Mouse (Mus musculus): Measurements from ENCODE around the gene Nxph4. TPM values are rescaled to one million over a fixed set of nuclear protein-coding genes. Genes with fewer than 3 reads are reported as not detected.

The Nxph4 gene
- polyA plus RNA-seq, 1 experiment from 2014 or later, result 194 TPM

DNA sequence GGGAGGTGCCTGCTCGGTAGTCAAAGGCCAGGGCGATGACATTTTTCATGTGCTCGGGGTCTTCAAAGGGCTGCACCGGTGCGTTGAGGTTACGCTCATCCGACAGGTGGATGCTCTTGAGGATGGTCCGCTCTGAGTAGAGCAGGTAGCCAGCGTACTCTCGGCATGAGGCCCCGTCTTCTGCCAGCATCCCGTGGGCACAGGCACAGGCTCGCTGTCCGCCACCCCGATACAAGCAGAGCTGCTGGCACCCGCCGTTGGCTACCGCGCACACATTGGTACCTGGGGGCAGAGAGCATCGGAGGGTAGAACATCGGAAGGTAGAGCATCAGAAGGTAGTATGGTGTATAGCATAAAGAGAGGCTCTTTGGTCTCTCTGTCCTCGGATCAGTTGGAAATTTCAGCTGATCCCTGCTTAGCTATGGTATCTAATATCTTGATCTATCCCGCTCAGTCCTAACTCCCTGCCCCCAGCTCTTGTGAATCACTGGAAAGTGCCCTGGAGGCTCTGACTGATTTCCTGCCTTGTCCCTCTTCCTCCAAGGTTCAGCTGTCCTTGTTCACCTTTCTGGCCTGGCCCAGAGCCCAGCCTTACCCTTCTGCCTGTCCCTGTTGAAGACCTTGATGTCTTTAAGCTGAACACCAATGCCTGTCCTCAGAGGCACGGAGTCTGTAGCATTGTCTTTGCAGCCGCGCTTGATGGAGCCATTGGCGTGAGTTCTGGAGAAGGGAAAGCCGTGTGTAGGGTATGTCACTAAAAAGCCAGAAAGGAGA is 32.4 kb upstream of the Nxph4 start:
- no peak overlapping the region for H3K9ac ChIP-seq
- H3K27me3 ChIP-seq, result no peaks in the 10 kb centered on the region
- H3K9me3 ChIP-seq, result no peaks in the 10 kb centered on the region
- no peak overlapping the region for H3K27ac ChIP-seq (replicated peaks)
- ATAC-seq (ENCODE audit: low FRiP score, low read depth), result no peak
- H3K36me3 ChIP-seq, result peaks cover 73% of the 10 kb centered on the region
- H3K4me2 ChIP-seq, result no peak overlapping the region
- no peaks in the 10 kb centered on the region for H3K4me1 ChIP-seq (replicated peaks)
- H3K4me3 ChIP-seq, result no peak overlapping the region
- 95% methylated on average over 28 of the region's 28 CpGs for WGBS

DNA sequence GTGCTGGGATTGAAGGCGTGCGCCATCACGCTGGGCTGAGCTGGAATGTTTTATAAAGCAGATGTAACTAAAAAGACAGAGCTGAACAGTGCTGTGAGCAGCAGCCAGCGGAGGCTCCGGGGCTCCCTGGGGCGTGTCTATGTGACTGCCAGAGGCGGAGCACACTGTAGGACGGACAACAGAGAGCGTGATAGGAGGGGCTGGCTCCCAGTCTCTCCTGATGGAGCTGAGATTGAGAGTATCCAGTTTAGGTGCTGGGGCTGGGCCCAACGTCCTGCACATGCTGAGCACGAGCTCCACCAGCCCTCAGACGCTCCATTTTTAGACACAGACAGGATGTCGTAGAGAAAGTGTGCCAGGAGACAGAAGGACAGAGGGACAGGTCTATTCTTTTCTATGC is 29.9 kb upstream of the Nxph4 start:
- peaks cover 84% of the 10 kb centered on the region for H3K36me3 ChIP-seq
- H3K4me3 ChIP-seq, result no peak overlapping the region
- H3K9me3 ChIP-seq, result no peaks in the 10 kb centered on the region
- no peak overlapping the region for H3K4me2 ChIP-seq
- H3K9ac ChIP-seq, result no peak overlapping the region
- no peak for ATAC-seq (ENCODE audit: low FRiP score, low read depth)
- 49% methylated on average over 13 of the region's 13 CpGs for WGBS
- H3K27me3 ChIP-seq, result no peaks in the 10 kb centered on the region
- H3K4me1 ChIP-seq (replicated peaks), result no peaks in the 10 kb centered on the region
- 0 out of 2 replicates have a peak overlapping the region, but pooled peaks have one; percentile 11 for H3K27ac ChIP-seq (replicated peaks)

DNA sequence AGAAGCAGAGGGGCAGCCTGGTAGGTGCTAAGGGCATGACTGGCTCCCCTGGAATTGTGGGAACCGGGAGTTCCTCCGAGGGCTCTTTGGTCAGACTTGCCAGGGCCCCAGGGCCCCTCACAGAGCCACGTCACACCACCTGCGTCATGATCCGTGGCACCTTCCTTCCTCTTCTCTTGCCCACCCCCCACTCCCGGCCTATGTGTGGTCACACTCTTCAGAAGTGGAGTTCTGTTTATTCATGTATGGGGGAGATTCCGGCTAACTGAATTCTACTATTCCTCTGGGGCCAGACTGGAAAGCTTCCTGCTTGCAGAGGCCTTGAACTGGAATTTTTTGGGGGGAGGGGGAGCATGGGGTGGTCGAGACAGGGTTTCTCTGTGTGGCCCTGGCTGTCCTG is 29.5 kb upstream of the Nxph4 start:
- 82% methylated on average over 8 of the region's 8 CpGs for WGBS
- H3K4me2 ChIP-seq, result no peak overlapping the region
- no peak for ATAC-seq (ENCODE audit: low FRiP score, low read depth)

GRCm38 (mm10) chr10:127561145-127561544 is 26.8 kb upstream of the Nxph4 start:
- no peak overlapping the region for H3K9ac ChIP-seq
- no peak overlapping the region for H3K27ac ChIP-seq (replicated peaks)
- H3K4me1 ChIP-seq (replicated peaks), result no peaks in the 10 kb centered on the region
- H3K27me3 ChIP-seq, result no peaks in the 10 kb centered on the region
- no peak overlapping the region for H3K4me3 ChIP-seq
- peaks cover 90% of the 10 kb centered on the region for H3K36me3 ChIP-seq
- no peak overlapping the region for H3K4me2 ChIP-seq
- no peak for ATAC-seq (ENCODE audit: low FRiP score, low read depth)
- no peaks in the 10 kb centered on the region for H3K9me3 ChIP-seq

More for the DNA sequence above, 29.5 kb upstream of the Nxph4 start:
- H3K36me3 ChIP-seq, result peaks cover 86% of the 10 kb centered on the region
- 0 out of 2 replicates have a peak overlapping the region, but pooled peaks have one; percentile 11 for H3K27ac ChIP-seq (replicated peaks)
- no peaks in the 10 kb centered on the region for H3K4me1 ChIP-seq (replicated peaks)
- H3K9me3 ChIP-seq, result no peaks in the 10 kb centered on the region
- no peak overlapping the region for H3K9ac ChIP-seq
- H3K4me3 ChIP-seq, result no peak overlapping the region
- no peaks in the 10 kb centered on the region for H3K27me3 ChIP-seq

DNA sequence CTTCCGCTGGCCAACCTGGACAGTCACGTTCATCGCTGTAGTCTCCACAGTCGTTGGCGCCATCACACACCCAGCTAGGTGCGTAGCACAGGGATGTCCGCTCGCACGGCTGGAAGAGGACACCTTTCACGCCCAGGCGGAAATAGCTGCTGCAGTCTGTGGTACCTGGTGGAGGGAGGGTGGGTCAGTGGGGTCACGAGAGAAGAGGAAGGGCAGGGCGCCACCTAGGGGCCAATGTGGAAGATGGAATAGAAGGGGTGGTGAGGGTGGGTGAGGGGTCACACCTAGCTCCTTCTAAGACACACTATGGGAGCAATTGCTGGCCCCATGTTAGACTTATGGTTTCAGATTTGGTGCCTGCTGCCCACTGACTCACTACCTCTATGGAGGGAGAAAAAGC is 23.0 kb upstream of the Nxph4 start:
- 88% methylated on average over 13 of the region's 13 CpGs for WGBS
- Histone ChIP-seq H3K4me3 (no peak overlapping the region), H3K36me3 (peaks cover 97% of the 10 kb centered on the region), H3K9ac (no peak overlapping the region), H3K27ac (replicated peaks) (no peak overlapping the region), H3K9me3 (no peaks in the 10 kb centered on the region), H3K4me1 (replicated peaks) (no peaks in the 10 kb centered on the region), H3K27me3 (no peaks in the 10 kb centered on the region), H3K4me2 (no peak overlapping the region)
- ATAC-seq (ENCODE audit: low FRiP score, low read depth), result no peak

- 0 out of 2 replicates have a peak, but pooled peaks have one; percentile 21 for ATAC-seq (ENCODE audit: low FRiP score, low read depth)
- H3K9ac ChIP-seq, result no peak overlapping the region
- H3K27me3 ChIP-seq, result no peaks in the 10 kb centered on the region
- H3K27ac ChIP-seq (replicated peaks), result no peak overlapping the region
- no peaks in the 10 kb centered on the region for H3K9me3 ChIP-seq
- H3K4me2 ChIP-seq, result no peak overlapping the region
- WGBS, result 50% methylated on average over 18 of the region's 18 CpGs
- no peaks in the 10 kb centered on the region for H3K4me1 ChIP-seq (replicated peaks)
- peaks cover 97% of the 10 kb centered on the region for H3K36me3 ChIP-seq
- no peak overlapping the region for H3K4me3 ChIP-seq
These were observed 21.3 kb upstream of the Nxph4 start for GRCm38 (mm10) chr10:127555703-127556102.

- Histone ChIP-seq H3K27ac (replicated peaks) (no peak overlapping the region), H3K4me3 (no peak overlapping the region), H3K9ac (no peak overlapping the region), H3K36me3 (peaks cover 89% of the 10 kb centered on the region), H3K27me3 (no peaks in the 10 kb centered on the region), H3K4me1 (replicated peaks) (no peaks in the 10 kb centered on the region), H3K4me2 (no peak overlapping the region), H3K9me3 (no peaks in the 10 kb centered on the region)
- no peak for ATAC-seq (ENCODE audit: low FRiP score, low read depth)
- 85% methylated on average over 17 of the region's 17 CpGs for WGBS
These were observed 15.5 kb upstream of the Nxph4 start for GRCm38 (mm10) chr10:127549892-127550291.

DNA sequence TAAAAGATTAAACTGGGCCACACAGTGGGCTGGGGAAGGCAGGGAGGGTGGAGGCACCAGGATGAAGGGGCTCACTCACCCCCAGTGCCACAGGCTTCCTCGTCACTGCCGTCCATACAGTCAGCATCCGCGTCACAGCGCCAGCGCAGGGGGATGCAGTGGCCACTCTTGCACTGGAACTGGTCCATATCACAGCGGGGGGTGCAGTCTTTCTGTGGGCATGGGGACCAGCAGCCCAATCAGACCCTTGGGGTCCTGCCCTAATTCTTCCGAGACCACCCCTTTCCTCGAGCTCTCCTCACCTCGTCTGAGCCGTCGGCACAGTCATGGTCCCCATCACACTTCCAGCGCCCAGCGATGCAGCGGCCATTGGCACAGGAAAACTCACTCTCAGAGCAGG is 13.9 kb upstream of the Nxph4 start:
- no peak overlapping the region for H3K4me3 ChIP-seq
- peaks cover 89% of the 10 kb centered on the region for H3K36me3 ChIP-seq
- ATAC-seq (ENCODE audit: low FRiP score, low read depth), result no peak
- WGBS, result 90% methylated on average over 15 of the region's 15 CpGs
- no peak overlapping the region for H3K27ac ChIP-seq (replicated peaks)
- no peaks in the 10 kb centered on the region for H3K9me3 ChIP-seq
- H3K27me3 ChIP-seq, result no peaks in the 10 kb centered on the region
- H3K4me1 ChIP-seq (replicated peaks), result no peaks in the 10 kb centered on the region
- no peak overlapping the region for H3K9ac ChIP-seq
- no peak overlapping the region for H3K4me2 ChIP-seq

DNA sequence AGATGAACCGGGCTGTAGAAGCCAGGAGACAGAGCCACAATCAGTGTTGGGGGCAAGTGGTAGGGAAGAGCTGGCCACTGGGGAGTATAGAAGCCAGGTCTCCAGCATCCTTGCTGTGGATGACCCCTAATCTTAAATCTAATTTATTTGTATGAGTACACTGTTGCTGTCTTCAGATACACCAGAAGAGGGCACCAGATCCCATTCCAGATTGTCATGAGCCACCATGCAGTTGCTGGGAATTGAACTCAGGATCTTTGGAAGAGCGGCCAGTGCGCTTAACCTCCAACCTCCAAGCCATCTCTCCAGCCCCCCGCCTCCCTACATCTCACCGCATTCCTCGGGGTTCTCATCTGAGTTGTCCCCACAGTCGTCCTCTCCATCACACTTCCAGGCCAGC is 12.1 kb upstream of the Nxph4 start:
- Histone ChIP-seq H3K9me3 (no peaks in the 10 kb centered on the region), H3K4me3 (no peak overlapping the region), H3K9ac (no peak overlapping the region), H3K4me1 (replicated peaks) (peaks cover 8% of the 10 kb centered on the region), H3K27ac (replicated peaks) (no peak overlapping the region), H3K36me3 (peaks cover 84% of the 10 kb centered on the region), H3K27me3 (no peaks in the 10 kb centered on the region), H3K4me2 (no peak overlapping the region)
- WGBS, result 92% methylated on average over 7 of the region's 7 CpGs
- ATAC-seq (ENCODE audit: low FRiP score, low read depth), result no peak

DNA sequence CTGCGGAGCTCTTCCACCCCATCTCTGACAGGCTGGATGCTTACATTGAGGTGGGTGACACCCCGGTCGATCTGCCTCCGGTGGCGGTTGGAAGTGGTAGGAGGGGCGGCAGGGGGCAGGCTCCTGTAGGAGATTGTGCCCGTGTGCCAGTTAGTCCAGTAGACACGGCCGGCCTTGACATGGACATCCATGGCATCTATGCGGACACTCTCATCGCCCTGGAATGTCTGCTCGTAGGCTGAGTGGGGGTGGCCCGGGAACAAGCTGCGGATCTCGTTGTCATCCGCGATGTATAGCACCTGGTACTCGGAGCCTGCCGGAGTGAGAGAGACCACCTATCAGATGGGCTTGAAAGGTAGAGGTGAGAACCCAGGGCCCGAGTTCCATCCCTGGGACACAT is 10.0 kb upstream of the Nxph4 start:
- Histone ChIP-seq H3K36me3 (peaks cover 83% of the 10 kb centered on the region), H3K4me3 (no peak overlapping the region), H3K9me3 (no peaks in the 10 kb centered on the region), H3K27me3 (no peaks in the 10 kb centered on the region), H3K4me1 (replicated peaks) (peaks cover 8% of the 10 kb centered on the region), H3K4me2 (no peak overlapping the region), H3K9ac (no peak overlapping the region), H3K27ac (replicated peaks) (no peak overlapping the region)
- no peak for ATAC-seq (ENCODE audit: low FRiP score, low read depth)
- 94% methylated on average over 20 of the region's 20 CpGs for WGBS

DNA sequence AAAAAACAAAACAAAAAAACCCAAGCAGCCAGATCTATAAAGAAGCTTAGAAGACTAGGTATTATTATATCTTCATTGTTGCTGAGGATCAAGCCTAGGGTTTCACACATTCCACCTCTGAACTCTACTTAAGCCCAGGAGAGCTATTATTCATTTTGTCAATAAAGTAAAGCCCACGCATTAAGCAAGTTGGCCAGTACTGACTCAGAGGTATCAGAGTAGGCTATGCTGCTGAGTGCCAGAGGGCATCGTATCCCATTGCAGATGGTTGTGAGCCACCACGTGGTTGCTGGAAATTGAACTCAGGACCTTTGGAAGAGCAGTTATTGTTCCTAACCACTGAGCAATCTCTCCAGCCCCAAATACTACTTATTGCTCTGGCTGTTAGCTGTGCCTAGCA is 9.6 kb upstream of the Nxph4 start:
- no peak overlapping the region for H3K4me3 ChIP-seq
- peaks cover 87% of the 10 kb centered on the region for H3K36me3 ChIP-seq
- H3K9ac ChIP-seq, result no peak overlapping the region
- peaks cover 8% of the 10 kb centered on the region for H3K4me1 ChIP-seq (replicated peaks)
- WGBS, result 70% methylated on average over 3 of the region's 3 CpGs
- no peak overlapping the region for H3K27ac ChIP-seq (replicated peaks)
- no peak overlapping the region for H3K4me2 ChIP-seq
- no peaks in the 10 kb centered on the region for H3K9me3 ChIP-seq
- H3K27me3 ChIP-seq, result no peaks in the 10 kb centered on the region
- ATAC-seq (ENCODE audit: low FRiP score, low read depth), result no peak

DNA sequence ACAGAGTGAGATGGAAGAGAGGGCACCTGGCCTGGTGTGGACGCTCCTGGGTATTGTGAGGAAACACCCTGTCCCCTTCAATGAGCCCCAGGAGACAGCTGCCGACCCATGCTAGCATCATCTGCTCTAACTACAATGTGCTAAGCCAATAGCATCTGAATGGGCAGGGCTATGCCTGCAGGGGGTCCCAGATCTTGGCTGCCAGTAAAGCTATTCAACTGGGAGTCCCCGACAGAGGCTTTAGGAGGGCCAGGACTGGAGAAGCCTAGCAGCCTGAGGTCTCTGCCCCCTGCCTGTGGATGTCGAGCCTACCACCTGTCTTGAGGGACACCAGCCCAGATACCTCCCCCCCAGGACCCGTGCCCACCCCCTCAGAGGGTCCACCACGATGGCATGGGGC is 8.4 kb upstream of the Nxph4 start:
- Histone ChIP-seq H3K27ac (replicated peaks) (peak overlapping the region; percentile 62; the same call in 1 of the 2 replicates), H3K9me3 (no peaks in the 10 kb centered on the region), H3K4me1 (replicated peaks) (peaks cover 10% of the 10 kb centered on the region), H3K4me3 (no peak overlapping the region), H3K36me3 (peaks cover 80% of the 10 kb centered on the region), H3K27me3 (no peaks in the 10 kb centered on the region), H3K9ac (no peak overlapping the region), H3K4me2 (no peak overlapping the region)
- WGBS, result 30% methylated on average over 6 of the region's 6 CpGs
- no peak for ATAC-seq (ENCODE audit: low FRiP score, low read depth)

GRCm38 (mm10) chr10:127542084-127542483 is 7.7 kb upstream of the Nxph4 start:
- WGBS, result 53% methylated on average over 13 of the region's 13 CpGs
- Histone ChIP-seq H3K27me3 (no peaks in the 10 kb centered on the region), H3K4me3 (no peak overlapping the region), H3K9me3 (no peaks in the 10 kb centered on the region), H3K27ac (replicated peaks) (peak overlapping the region; percentile 62), H3K4me1 (replicated peaks) (peaks cover 14% of the 10 kb centered on the region), H3K36me3 (peaks cover 73% of the 10 kb centered on the region), H3K4me2 (no peak overlapping the region), H3K9ac (no peak overlapping the region)
- no peak for ATAC-seq (ENCODE audit: low FRiP score, low read depth)
